Mouse (Mus musculus) hematopoietic stem cell, adult 5-6 weeks (primary cell): ENCODE results near the gene Jam2. TPM values are rescaled to one million over a fixed set of nuclear protein-coding genes. Genes with fewer than 3 reads are reported as not detected.

ENCODE experiments used
- ATAC-seq, 2 experiments: fragments of 125-278 bp in 1 of 2; replicated peaks in 1 of 2; 2 replicates each; pipeline ENCODE4 v1.8.0; 2016 to 2017; ENCODE audit warnings: inconsistent platforms in 2 of 2, mild to moderate bottlenecking in 2 of 2, moderate number of reproducible peaks in 2 of 2, low read depth in 1 of 2, moderate TSS enrichment in 1 of 2; ENCODE audit not compliant: low FRiP score in 2 of 2, poor library complexity in 2 of 2, severe bottlenecking in 2 of 2, insufficient read depth in 1 of 2, low TSS enrichment in 1 of 2
- total RNA-seq: library from RNA; stranded (forward); fragments of 172-1452, 232-1000 nt; gene quantifications from 2 replicates; pipeline ENCODE4 v1.2.3, GENCODE M21; 2017

Jam2 gene
- total RNA-seq, 1 experiment from 2014 or later = 4.6 TPM

- ATAC-seq = 0 out of 4 replicates have a peak, but pooled peaks have one; percentile 40 to 54
Measured at GRCm38 (mm10) chr16:84817423-84817822, 43.5 kb downstream of the Jam2 start.

GRCm38 (mm10) chr16:84825009-84825408 is 51.1 kb downstream of the Jam2 start:
- no peak for ATAC-seq

DNA sequence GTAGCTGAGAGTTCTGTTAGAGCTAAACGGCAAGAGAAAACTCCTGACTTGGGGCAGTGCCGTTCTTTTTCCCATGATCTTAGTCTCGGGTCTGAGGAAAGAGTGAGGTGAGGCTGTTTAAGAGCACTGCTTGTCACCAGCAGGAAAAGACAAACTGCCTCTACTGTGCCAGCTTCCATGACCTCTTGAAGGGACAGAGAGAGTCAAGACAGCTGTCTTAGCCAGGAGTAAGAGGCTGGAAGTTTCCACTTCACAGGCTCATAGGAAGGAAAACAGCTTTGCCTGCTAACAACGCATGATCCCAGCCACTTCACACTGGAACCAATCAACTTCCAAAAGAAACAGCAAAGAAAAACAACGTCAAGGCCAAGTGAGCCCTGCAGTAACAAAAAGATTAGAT is 57.8 kb downstream of the Jam2 start:
- ATAC-seq = no peak

DNA sequence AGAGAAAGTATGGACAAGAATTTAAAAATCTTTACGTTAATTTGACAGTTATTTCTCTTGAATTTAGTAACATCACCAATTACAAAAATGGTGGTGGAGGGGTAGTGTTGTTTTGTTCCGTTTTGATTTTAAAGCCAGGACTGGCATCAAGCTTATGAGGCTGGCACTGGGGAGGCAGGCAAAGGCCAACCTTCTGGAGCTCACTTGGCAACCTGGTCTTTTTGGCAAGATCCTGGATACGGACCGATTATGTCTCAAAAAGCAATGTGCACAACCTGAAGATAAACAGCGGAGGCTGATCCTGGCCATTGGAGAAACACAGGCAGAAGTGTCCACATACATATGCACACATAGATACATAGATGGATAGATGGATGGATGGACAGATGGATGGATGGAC is 58.8 kb downstream of the Jam2 start:
- no peak for ATAC-seq

DNA sequence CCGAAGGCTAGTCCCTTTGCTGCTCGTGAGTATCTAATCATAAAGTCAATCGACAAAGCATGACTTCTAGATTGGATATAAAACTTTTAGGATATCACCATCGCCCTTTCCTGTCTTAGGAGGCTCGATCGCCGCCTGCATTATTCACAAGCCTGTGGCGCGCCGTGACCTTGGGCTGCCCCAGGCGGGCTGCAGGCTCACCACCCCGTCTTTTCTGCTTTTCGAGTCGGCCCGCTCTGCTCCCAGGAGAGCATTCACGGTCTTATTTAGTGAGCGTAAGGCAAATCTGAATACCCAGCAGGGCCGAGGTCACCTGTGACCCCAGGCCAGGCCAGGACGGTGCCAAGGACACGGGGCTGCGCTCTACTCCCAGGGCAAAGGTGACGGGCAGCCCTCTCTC is 60.4 kb downstream of the Jam2 start:
- ATAC-seq = peak in 1 of 2 experiments; percentile 25; a peak in 3 of 4 replicates

GRCm38 (mm10) chr16:84834745-84835440 is 61.0 kb downstream of the Jam2 start, which contains the start of gene Gabpa:
TSS of gene Gabpa (plus strand) at chr16:84834925.
- ATAC-seq = peak; percentile 92

DNA sequence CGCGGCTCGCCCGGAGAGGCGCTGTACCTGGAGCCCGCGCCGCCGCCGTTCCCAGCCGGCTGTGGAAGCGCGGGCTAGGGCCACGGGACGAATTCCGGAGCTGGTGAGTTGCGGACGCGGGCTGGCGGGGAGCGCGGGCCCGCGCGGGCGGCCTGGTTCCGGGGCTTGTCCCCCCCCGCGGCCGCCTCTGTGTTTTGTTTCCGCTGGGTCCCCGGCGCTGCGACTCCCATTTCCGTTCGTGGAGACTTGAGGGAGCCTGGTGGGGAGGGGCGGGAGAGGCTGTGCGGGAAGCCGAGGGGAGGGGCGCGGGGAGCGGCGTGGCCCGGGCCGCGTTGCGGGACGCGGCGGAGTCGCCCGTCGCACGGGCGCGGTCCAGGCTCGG is 61.5 kb downstream of the Jam2 start, which contains the start of gene Atp5j:
TSS of gene Atp5j (minus strand) at position 185 of the 382 bp plus-strand sequence.
- peak in 1 of 2 experiments; percentile 3; a peak in 1 of 4 replicates for ATAC-seq

DNA sequence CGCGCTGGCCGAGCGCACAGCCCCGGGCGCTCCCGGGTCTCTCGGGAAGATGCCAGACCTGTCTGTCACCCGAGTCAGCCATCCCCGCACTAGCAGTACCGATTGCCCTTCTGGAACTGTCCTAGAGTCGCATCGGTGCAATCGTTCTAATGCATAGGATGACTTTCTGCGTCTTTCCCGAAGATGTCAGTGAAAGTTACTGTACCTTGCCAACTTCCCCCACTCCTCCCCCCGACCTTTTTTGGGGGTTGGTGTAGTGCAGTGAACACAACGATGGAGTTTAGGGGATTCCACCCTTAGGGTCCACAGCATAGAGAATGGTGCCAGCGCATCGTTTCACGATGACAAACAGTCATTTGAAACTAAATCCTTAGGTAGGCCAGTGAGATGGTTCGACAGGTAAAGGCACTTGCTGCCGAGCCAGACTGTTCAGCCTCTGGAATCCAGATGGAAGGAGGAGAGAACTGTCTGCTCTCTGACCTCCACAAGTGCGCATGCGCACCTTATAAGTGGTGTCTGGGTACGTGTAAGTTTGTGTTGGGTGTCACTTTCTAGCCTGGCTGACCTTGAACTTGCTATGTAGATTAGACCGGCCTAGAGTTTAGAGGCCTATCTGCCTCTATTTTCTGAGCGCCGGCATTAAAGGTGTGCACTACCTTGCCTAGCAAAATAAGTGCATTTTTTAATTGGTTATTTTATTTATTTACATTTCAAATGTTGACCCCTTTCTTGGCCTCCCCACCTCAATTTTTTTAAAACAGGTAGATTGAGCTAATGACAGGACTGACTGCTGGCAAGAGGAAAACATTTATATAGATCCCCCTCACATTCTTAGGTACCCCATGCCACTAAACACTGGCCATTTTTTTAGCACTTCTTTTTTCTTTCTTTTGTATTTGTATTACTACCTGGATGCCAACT is 62.2 kb downstream of the Jam2 start:
- ATAC-seq = peak in 1 of 2 experiments; percentile 6; a peak in 2 of 4 replicates

DNA sequence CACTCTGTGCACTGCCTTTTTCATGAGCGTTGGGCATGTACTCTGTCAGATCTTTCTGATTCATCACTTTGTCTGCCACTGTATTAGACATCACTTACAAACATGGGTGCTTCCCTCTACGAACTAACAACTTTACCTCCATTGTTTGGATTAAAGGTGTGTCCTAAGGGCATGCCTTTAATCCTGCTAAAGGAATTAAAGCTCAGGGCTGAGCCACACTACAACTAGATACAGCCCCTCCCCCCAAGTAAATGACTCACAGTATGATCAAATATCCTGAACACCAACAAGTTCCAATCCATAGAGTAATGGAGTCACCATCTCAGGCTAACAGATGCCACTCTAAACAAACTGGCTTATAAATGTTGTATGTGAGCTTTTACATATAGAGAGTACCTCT is 64.7 kb downstream of the Jam2 start:
- ATAC-seq = no peak

GRCm38 (mm10) chr16:84853492-84853891 is 79.6 kb downstream of the Jam2 start:
- ATAC-seq = no peak

GRCm38 (mm10) chr16:84864656-84865055 is 90.7 kb downstream of the Jam2 start:
- no peak for ATAC-seq

DNA sequence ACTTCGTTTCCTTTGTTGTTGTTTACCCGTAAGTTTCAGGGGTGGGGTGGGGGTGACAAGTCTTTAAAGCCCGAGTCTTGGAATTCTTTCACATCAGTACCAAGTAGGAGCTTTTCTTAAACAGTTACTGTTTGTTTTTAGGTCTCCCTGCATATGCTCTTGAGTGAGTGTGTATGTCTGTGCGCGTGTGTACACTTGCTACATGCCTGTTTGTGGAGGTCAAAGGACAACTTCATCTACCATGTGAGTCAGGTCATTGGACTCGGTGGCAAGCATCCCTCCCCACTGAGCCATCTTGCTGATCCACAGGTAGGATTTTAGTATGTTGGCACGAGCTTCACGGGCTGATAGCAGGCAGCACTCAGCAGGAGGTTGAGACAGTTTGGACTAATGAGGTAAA is 99.9 kb downstream of the Jam2 start:
- ATAC-seq = no peak

DNA sequence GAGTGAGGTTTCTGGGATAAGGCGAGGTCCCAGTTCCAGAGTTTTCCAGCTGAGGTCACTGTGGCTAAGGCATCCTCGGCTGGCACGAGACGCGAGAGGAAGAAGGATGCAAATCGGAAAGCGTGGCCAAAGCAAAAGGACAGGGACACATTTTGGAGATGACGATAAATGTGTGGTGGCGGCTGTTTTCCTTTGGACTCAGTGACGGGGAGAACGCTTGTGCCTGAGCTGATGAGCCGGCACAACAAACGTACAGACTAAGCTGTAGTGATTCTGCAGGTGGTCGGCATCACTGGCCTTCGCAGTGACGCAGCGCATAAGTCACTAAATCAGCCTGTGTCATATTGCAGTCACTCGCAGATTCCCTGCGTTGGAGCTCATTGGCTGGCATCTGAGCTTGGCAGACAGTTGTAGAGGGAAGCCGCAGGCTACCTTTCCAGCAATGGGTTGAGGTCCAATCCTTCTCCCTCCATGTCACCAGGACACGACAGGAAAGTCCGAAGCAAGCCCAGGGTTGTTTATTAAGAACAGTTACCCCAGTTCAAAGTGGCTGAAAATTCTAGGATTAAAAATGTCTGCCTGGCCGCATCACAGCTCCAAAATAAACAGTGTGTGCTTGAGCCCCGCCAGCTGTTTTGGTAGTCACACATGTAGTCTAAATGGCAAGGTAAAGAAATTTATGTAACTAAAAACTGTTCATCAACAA is 101.2 kb downstream of the Jam2 start:
- no peak for ATAC-seq

Other genes starting within 250 kb of the Jam2 start
- gene Mrpl39, start 38.4 kb upstream of the Jam2 start, total RNA-seq = 40.1 and 61.8 TPM in 2 replicates
- 81.4 and 87.7 TPM in 2 replicates for gene Gabpa, start 60.8 kb downstream of the Jam2 start, total RNA-seq
- gene Atp5j, start 61.5 kb downstream of the Jam2 start, total RNA-seq = 266 and 344 TPM in 2 replicates